Mouse (Mus musculus): ENCODE results near the gene Gm1604a.
"Not testable (repeated sequence)": the region's sequence is repeated elsewhere in the genome, so short reads cannot be mapped to it uniquely, and the experiment has no call there.

- TF ChIP-seq POLR2A (IDR thresholded peaks at IDR 0.05; ENCODE audit: low read depth, low read length); CTCF (conservative IDR thresholded peaks at IDR 0.05; ENCODE audit: insufficient read depth, insufficient read length, low read depth, low read length): not testable (repeated sequence)
Observed at GRCm38 (mm10) chr17:7003392-7003791, 22.0 kb upstream of the Gm1604a start.

All from kidney, adult 2 months (tissue).